Mouse (Mus musculus): Measurements from ENCODE around the gene Nedd9. TPM values are rescaled to one million over a fixed set of nuclear protein-coding genes. Genes with fewer than 3 reads are reported as not detected.

Nedd9 gene
- total and polyA plus RNA-seq, 3 experiments: 0.15 to 0.25 TPM; not detected in 1

GRCm38 (mm10) chr13:41320749-41321148 is 166.4 kb downstream of the Nedd9 start:
- no peaks in the 10 kb centered on the region for H3K4me1 ChIP-seq (ENCODE audit: control insufficient read depth in 1 of 2, insufficient read depth in 2 of 2, low read length in 2 of 2)
- H3K9me3 ChIP-seq (replicated peaks; ENCODE audit: insufficient read depth, low read length): no peaks in the 10 kb centered on the region
- TF ChIP-seq ZMIZ1 (IDR thresholded peaks at IDR 0.05; ENCODE audit: low read depth, low read length) (no peak), NELFE (IDR thresholded peaks at IDR 0.05; ENCODE audit: low read depth, low read length) (no peak), MYC (IDR thresholded peaks at IDR 0.05; ENCODE audit: low read depth, low read length) (no peak), ETS1 (IDR thresholded peaks at IDR 0.05; ENCODE audit: low read depth, low read length) (no peak), SMC3 (IDR thresholded peaks at IDR 0.05; ENCODE audit: low read depth, low read length) (no peak), ZC3H11A (IDR thresholded peaks at IDR 0.05; ENCODE audit: low read depth, low read length) (no peak)
- DNase-seq (ENCODE audit: low read depth, low spot score): no peak
- H3K9ac ChIP-seq (ENCODE audit: control insufficient read depth, low read depth, low read length, poor library complexity, severe bottlenecking): no peak overlapping the region
- no peaks in the 10 kb centered on the region for H3K79me2 ChIP-seq (ENCODE audit: control insufficient read depth, insufficient read depth, low read length, poor library complexity)
- H3K36me3 ChIP-seq (ENCODE audit: control insufficient read depth in 1 of 2, insufficient read depth in 2 of 2, low read length in 2 of 2): no peaks in the 10 kb centered on the region
- H3K27ac ChIP-seq (ENCODE audit: control insufficient read depth, low read depth, low read length): no peak overlapping the region
- H3K27me3 ChIP-seq (ENCODE audit: control insufficient read depth in 1 of 2, insufficient read depth in 2 of 2, low read length in 2 of 2): peaks cover 0 to 3% of the 10 kb centered on the region in 2 experiments; a peak in 1 of 4 replicates
- H3K4me3 ChIP-seq (ENCODE audit: control insufficient read depth in 1 of 2, insufficient read depth in 1 of 2, low read depth in 2 of 2, low read length in 2 of 2): no peak overlapping the region

GRCm38 (mm10) chr13:41302716-41303115 is 184.4 kb downstream of the Nedd9 start:
- no peak overlapping the region for H3K27ac ChIP-seq (ENCODE audit: control insufficient read depth, low read depth, low read length)
- DNase-seq (ENCODE audit: low read depth, low spot score): peak; percentile 49
- no peaks in the 10 kb centered on the region for H3K9me3 ChIP-seq (replicated peaks; ENCODE audit: insufficient read depth, low read length)
- H3K36me3 ChIP-seq (ENCODE audit: control insufficient read depth in 1 of 2, insufficient read depth in 2 of 2, low read length in 2 of 2): no peaks in the 10 kb centered on the region
- H3K79me2 ChIP-seq (ENCODE audit: control insufficient read depth, insufficient read depth, low read length, poor library complexity): no peaks in the 10 kb centered on the region
- H3K27me3 ChIP-seq (ENCODE audit: control insufficient read depth in 1 of 2, insufficient read depth in 2 of 2, low read length in 2 of 2): no peaks in the 10 kb centered on the region; a peak in 1 of 4 replicates
- no peak overlapping the region for H3K4me3 ChIP-seq (ENCODE audit: control insufficient read depth in 1 of 2, insufficient read depth in 1 of 2, low read depth in 2 of 2, low read length in 2 of 2)
- H3K9ac ChIP-seq (ENCODE audit: control insufficient read depth, low read depth, low read length, poor library complexity, severe bottlenecking): no peak overlapping the region
- no peaks in the 10 kb centered on the region for H3K4me1 ChIP-seq (ENCODE audit: control insufficient read depth in 1 of 2, insufficient read depth in 2 of 2, low read length in 2 of 2)
- TF ChIP-seq RAD21 (IDR thresholded peaks at IDR 0.05; ENCODE audit: low read depth, low read length) (peak; percentile 52), KAT2A (conservative IDR thresholded peaks at IDR 0.05; ENCODE audit: low read depth, low read length) (no peak), E2F4 (IDR thresholded peaks at IDR 0.05; ENCODE audit: borderline replicate concordance, low read depth, low read length) (no peak), MAFK (IDR thresholded peaks at IDR 0.05; ENCODE audit: borderline replicate concordance, low read depth, low read length) (no peak), MXI1 (IDR thresholded peaks at IDR 0.05; ENCODE audit: low read depth, low read length) (no peak), USF2 (IDR thresholded peaks at IDR 0.05; ENCODE audit: borderline replicate concordance in 1 of 2, insufficient read depth in 1 of 2, low read depth in 1 of 2, low read length in 2 of 2) (no peak), ZC3H11A (IDR thresholded peaks at IDR 0.05; ENCODE audit: low read depth, low read length) (peak; percentile 35), SMC3 (IDR thresholded peaks at IDR 0.05; ENCODE audit: low read depth, low read length) (peak; percentile 85), TCF12 (IDR thresholded peaks at IDR 0.05; ENCODE audit: low read depth, low read length) (no peak), ZNF384 (IDR thresholded peaks at IDR 0.05; ENCODE audit: low read depth, low read length) (no peak), UBTF (IDR thresholded peaks at IDR 0.05; ENCODE audit: borderline replicate concordance, insufficient read depth, low read depth, low read length) (no peak), CHD2 (IDR thresholded peaks at IDR 0.05; ENCODE audit: low read length) (no peak), CHD1 (IDR thresholded peaks at IDR 0.05; ENCODE audit: low read depth, low read length) (no peak), GABPA (IDR thresholded peaks at IDR 0.05; ENCODE audit: low read depth, low read length) (no peak), HCFC1 (IDR thresholded peaks at IDR 0.05; ENCODE audit: low read depth, low read length) (no peak), MYC (IDR thresholded peaks at IDR 0.05; ENCODE audit: low read depth, low read length) (no peak), POLR2AphosphoS2 (IDR thresholded peaks at IDR 0.05; ENCODE audit: low read length) (no peak), NRF1 (IDR thresholded peaks at IDR 0.05; ENCODE audit: insufficient read depth, low read depth, low read length, poor library complexity, severe bottlenecking) (no peak), ZKSCAN1 (IDR thresholded peaks at IDR 0.05; ENCODE audit: low read depth, low read length) (no peak), ZMIZ1 (IDR thresholded peaks at IDR 0.05; ENCODE audit: low read depth, low read length) (no peak), MAX (IDR thresholded peaks at IDR 0.05; ENCODE audit: low read length) (no peak), MYB (IDR thresholded peaks at IDR 0.05; ENCODE audit: low read depth, low read length) (no peak), EP300 (IDR thresholded peaks at IDR 0.05; ENCODE audit: low read depth in 1 of 2, low read length in 2 of 2) (no peak), MEF2A (IDR thresholded peaks at IDR 0.05; ENCODE audit: extremely low read depth, insufficient replicate concordance, low read depth, low read length, poor library complexity, severe bottlenecking) (no peak), POLR2A (IDR thresholded peaks at IDR 0.05; ENCODE audit: control insufficient read depth in 1 of 2, insufficient read depth in 1 of 2, low read depth in 1 of 2, low read length in 2 of 2, poor library complexity in 1 of 2) (no peak), TBP (IDR thresholded peaks at IDR 0.05; ENCODE audit: low read depth, low read length) (no peak), GATA1 (IDR thresholded peaks at IDR 0.05; ENCODE audit: low read depth, low read length) (no peak), SIN3A (IDR thresholded peaks at IDR 0.05; ENCODE audit: low read length) (no peak), MAZ (IDR thresholded peaks at IDR 0.05; ENCODE audit: low read depth, low read length) (no peak), RCOR1 (IDR thresholded peaks at IDR 0.05; ENCODE audit: low read depth, low read length) (no peak)
